Mouse (Mus musculus) cerebellum, adult 8-10 months (tissue): ENCODE data around the gene Trmo.

ENCODE experiments used
- DNase-seq: peaks from one replicate; pipeline ENCODE4 v3.0.0; 2022

Trmo gene

DNA sequence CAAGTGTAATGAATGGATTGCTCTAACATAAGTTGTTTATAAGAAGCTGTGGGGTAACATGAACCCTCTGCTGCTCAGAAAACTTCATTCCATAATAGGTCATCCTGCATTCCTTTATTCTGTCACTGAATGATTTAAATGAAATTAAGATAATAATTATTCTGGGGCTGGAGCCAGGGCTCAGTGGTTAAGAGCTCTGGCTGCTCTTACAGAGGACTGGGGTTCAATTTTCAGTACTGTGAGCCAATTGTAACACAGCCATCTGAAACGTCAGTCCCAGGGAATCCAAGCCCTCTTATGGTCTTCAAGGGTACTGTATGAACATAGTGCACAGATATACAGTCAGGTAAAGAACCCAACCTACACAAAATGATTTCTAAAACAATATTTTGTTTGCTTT is 53.4 kb downstream of the Trmo start:
- DNase-seq: no peak

DNA sequence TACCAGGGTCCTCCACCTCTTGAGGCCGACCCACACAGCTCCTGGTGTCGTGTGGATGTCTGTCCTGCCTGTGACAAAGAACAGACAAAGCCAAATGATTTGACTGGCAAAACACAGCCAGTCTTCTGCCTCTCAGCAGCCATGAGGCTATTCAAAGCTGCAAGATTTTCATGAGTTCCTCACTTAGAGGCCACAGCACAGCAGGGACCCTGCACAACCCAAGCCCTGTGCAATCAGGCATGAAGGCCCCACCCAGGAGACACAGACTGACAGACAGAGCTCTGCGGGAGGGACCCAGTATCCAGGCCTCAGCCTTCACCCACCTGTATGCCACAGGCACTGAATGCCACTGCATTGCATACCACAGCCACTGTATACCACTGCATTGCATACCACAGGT is 60.3 kb downstream of the Trmo start:
- DNase-seq: no peak
